Mouse (Mus musculus) adrenal gland, adult 2 months (tissue): Measurements from ENCODE around the gene Pfkp. TPM values are rescaled to one million over a fixed set of nuclear protein-coding genes. Genes with fewer than 3 reads are reported as not detected.
A peak's percentile ranks its signal among the peaks of the same experiment; 100 is the strongest.

Source experiments
- DNase-seq: peaks from one replicate; pipeline ENCODE4 v3.0.0; 2021
- long read RNA-seq: library from polyadenylated mRNA; stranded (forward); transcript quantifications from one replicate; pipeline ENCODE4 v2.0.0, GENCODE M21; 2021
- polyA plus RNA-seq: library from polyadenylated mRNA; depleted of rRNA; stranded (reverse); fragments of >200 nt; gene quantifications from 2 replicates; pipeline ENCODE4 v1.2.3, GENCODE M21; 2012; rRNA removed
- total RNA-seq, 2 experiments: library from RNA; stranded (reverse); gene quantifications; 2 replicates each; pipeline ENCODE4 v1.2.3; 2021

Pfkp gene
- total RNA-seq (10 to 100 TPM; 73.0 to 83.9 TPM), polyA plus RNA-seq (32.6 and 33.0 TPM in 2 replicates)
- long read RNA-seq, full-length matches to known transcripts: 74 of 89 reads
- long read RNA-seq, partial matches to known transcripts: 11 of 89 reads
- long read RNA-seq, other reads (novel, unspliced or antisense): 4 of 89 reads

- peak; percentile 96 for DNase-seq
Measured at GRCm38 (mm10) chr13:6648669-6649233, at the start of gene Pfkp. Gene Pfkp, minus strand, starts transcription at chr13:6648777.

GRCm38 (mm10) chr13:6690607-6691006 lies 42.0 kb upstream of the Pfkp start:
- no peak for DNase-seq

GRCm38 (mm10) chr13:6689962-6690361 lies 41.4 kb upstream of the Pfkp start:
- DNase-seq: peak; percentile 51

- DNase-seq: peak; percentile 52
Measured at GRCm38 (mm10) chr13:6688790-6689433, 40.3 kb upstream of the Pfkp start.

GRCm38 (mm10) chr13:6666887-6667286 lies 18.3 kb upstream of the Pfkp start:
- no peak for DNase-seq

GRCm38 (mm10) chr13:6665506-6665905 lies 16.9 kb upstream of the Pfkp start:
- no peak for DNase-seq

- no peak for DNase-seq
Measured at GRCm38 (mm10) chr13:6664216-6664615, 15.6 kb upstream of the Pfkp start.

- DNase-seq: peak; percentile 9
Measured at GRCm38 (mm10) chr13:6659314-6659713, 10.7 kb upstream of the Pfkp start.

- DNase-seq: no peak
Measured at GRCm38 (mm10) chr13:6657300-6657699, 8.7 kb upstream of the Pfkp start.

GRCm38 (mm10) chr13:6649542-6649941 lies 965 bp upstream of the Pfkp start:
- DNase-seq: no peak

- peak; percentile 41 for DNase-seq
Measured at GRCm38 (mm10) chr13:6647992-6648668, 447 bp downstream of the Pfkp start.

GRCm38 (mm10) chr13:6647067-6647991 lies 1.2 kb downstream of the Pfkp start:
- DNase-seq: peak; percentile 87

GRCm38 (mm10) chr13:6646674-6647066 lies 1.9 kb downstream of the Pfkp start:
- DNase-seq: no peak

- no peak for DNase-seq
Measured at GRCm38 (mm10) chr13:6646266-6646665, 2.3 kb downstream of the Pfkp start.

- no peak for DNase-seq
Measured at GRCm38 (mm10) chr13:6643968-6644367, 4.6 kb downstream of the Pfkp start.

- no peak for DNase-seq
Measured at GRCm38 (mm10) chr13:6643026-6643425, 5.6 kb downstream of the Pfkp start.

GRCm38 (mm10) chr13:6642453-6642852 lies 6.1 kb downstream of the Pfkp start:
- DNase-seq: peak; percentile 63

GRCm38 (mm10) chr13:6641497-6641896 lies 7.1 kb downstream of the Pfkp start:
- no peak for DNase-seq

GRCm38 (mm10) chr13:6639507-6640030 lies 9.0 kb downstream of the Pfkp start:
- peak; percentile 55 for DNase-seq

GRCm38 (mm10) chr13:6638976-6639375 lies 9.6 kb downstream of the Pfkp start:
- no peak for DNase-seq

- DNase-seq: no peak
Measured at GRCm38 (mm10) chr13:6638425-6638824, 10.2 kb downstream of the Pfkp start.
